Mouse (Mus musculus): ENCODE results near the gene Olfr693.

DNA sequence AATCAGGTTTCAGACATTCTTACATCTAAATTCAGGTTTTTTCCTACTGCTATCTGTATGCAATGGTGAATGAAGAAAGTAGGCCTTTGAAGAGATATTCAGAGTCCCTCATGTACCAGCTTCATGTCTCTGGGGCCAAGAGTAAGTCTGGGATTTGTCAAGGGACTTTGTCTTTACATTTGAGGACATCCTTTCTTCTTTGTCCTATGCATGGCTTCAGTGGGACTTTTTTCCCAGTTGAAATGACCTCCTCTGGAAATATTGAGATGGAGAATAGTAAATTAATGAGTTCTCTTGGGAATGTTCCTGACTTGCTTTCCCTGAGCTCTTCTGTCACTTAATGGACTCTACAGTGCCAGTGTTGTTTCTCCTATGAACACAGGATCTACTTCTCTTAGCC, at the start of gene Olfr693:
- TF ChIP-seq CTCF (IDR thresholded peaks at IDR 0.05; ENCODE audit: extremely low read depth, insufficient read length, insufficient replicate concordance, low read depth, low read length): no peak
- TF ChIP-seq POLR2A (IDR thresholded peaks at IDR 0.05; ENCODE audit: low read depth, low read length): no peak

All from small intestine, adult 2 months (tissue).